Mouse (Mus musculus) cortical plate, adult 2 months (tissue): Measurements from ENCODE around the gene Oprd1. TPM values are rescaled to one million over a fixed set of nuclear protein-coding genes. Genes with fewer than 3 reads are reported as not detected.

Source experiments
- H3K27ac ChIP-seq: fragments of 200-500 bp; 2 replicates; pipeline ENCODE4 v1.5.1; 2012; ENCODE audit warnings: low read length, control low read depth, inconsistent platforms; ENCODE audit not compliant: insufficient read depth
- H3K4me1 ChIP-seq: fragments of 200-500 bp; 2 replicates; pipeline ENCODE4 v1.6.1; 2011; ENCODE audit warnings: low read length; ENCODE audit not compliant: control insufficient read depth, insufficient read depth
- H3K4me3 ChIP-seq: fragments of 200-500 bp; 2 replicates; pipeline ENCODE4 v1.5.1; 2011; ENCODE audit warnings: mild to moderate bottlenecking, low read length, control low read depth; ENCODE audit not compliant: insufficient read depth
- CTCF ChIP-seq: fragments of 200-500 bp; IDR thresholded peaks from 2 replicates; pipeline ENCODE4 v1.5.1; 2011; ENCODE audit warnings: mild to moderate bottlenecking, control low read depth, low read length; ENCODE audit not compliant: insufficient read depth; ENCODE audit errors: extremely low read depth
- POLR2A ChIP-seq: fragments of 200-500 bp; IDR thresholded peaks from 2 replicates; pipeline ENCODE4 v1.6.1; 2011; ENCODE audit warnings: mild to moderate bottlenecking, low read length, control low read depth; ENCODE audit not compliant: insufficient read depth; ENCODE audit errors: extremely low read depth
- polyA plus RNA-seq: library from polyadenylated mRNA; depleted of rRNA; stranded (reverse); fragments of >200 nt; gene quantifications from 2 replicates; pipeline ENCODE4 v1.2.3, GENCODE M21; 2012

Gene Oprd1
- polyA plus RNA-seq, 1 experiment, result 10.5 TPM

- Histone ChIP-seq H3K4me3 (no peak overlapping the region), H3K27ac (no peak overlapping the region), H3K4me1 (peaks cover 5% of the 10 kb centered on the region)
- TF ChIP-seq CTCF (0 out of 2 replicates have a peak, but pooled peaks have one; percentile 0), POLR2A (no peak)
Measured at GRCm38 (mm10) chr4:132121674-132122073, 22.6 kb downstream of the Oprd1 start.

- TF ChIP-seq CTCF, result no peak
- Histone ChIP-seq H3K27ac (peak overlapping the region; percentile 72), H3K4me1 (peaks cover 5% of the 10 kb centered on the region), H3K4me3 (no peak overlapping the region)
Measured at GRCm38 (mm10) chr4:132119566-132119965, 24.7 kb downstream of the Oprd1 start.

GRCm38 (mm10) chr4:132116315-132116714, 28.0 kb downstream of the Oprd1 start:
- no peak overlapping the region for H3K4me3 ChIP-seq
- H3K27ac ChIP-seq, result no peak overlapping the region
- peaks cover 5% of the 10 kb centered on the region for H3K4me1 ChIP-seq
- TF ChIP-seq CTCF, result no peak
- TF ChIP-seq POLR2A, result no peak

DNA sequence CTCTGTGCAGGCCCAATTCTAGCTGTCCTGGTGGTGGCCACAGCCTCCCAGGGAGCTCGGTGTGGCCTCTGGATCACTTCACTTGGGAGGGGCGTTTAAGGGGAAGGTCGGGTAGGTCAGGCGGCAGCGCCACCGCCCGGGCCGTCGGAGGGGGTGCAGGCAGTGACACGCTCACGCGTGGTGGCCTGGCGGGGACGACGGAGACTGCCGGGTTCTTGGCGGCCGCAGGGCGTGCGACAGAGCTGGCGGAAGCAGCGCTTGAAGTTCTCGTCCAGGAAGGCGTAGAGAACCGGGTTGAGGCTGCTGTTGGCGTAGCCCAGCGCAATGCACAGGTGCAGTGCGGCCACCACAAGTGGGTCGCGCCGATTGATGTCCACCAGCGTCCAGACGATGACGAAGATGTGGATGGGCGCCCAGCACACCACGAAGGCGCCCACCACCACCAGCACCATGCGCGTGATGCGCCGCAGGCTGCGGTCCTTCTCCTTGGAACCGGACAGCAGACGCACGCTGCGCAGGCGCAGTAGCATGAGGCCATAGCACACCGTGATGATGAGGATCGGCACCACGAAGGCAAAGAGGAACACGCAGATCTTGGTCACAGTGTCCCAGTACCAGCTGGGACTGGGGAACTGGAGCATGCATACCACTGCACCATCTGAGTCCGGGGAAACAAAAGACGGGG, 30.7 kb downstream of the Oprd1 start:
- no peaks in the 10 kb centered on the region for H3K4me1 ChIP-seq
- H3K4me3 ChIP-seq, result no peak overlapping the region
- no peak overlapping the region for H3K27ac ChIP-seq
- no peak for TF ChIP-seq CTCF
- no peak for TF ChIP-seq POLR2A

GRCm38 (mm10) chr4:132111227-132111626, 33.1 kb downstream of the Oprd1 start:
- TF ChIP-seq CTCF (no peak), POLR2A (no peak)
- Histone ChIP-seq H3K4me1 (no peaks in the 10 kb centered on the region), H3K4me3 (no peak overlapping the region), H3K27ac (no peak overlapping the region)

GRCm38 (mm10) chr4:132108221-132108620, 36.1 kb downstream of the Oprd1 start:
- TF ChIP-seq POLR2A (no peak), CTCF (no peak)
- no peak overlapping the region for H3K27ac ChIP-seq
- H3K4me3 ChIP-seq, result no peak overlapping the region
- H3K4me1 ChIP-seq, result no peaks in the 10 kb centered on the region

GRCm38 (mm10) chr4:132101152-132101551, 43.1 kb downstream of the Oprd1 start:
- no peak overlapping the region for H3K4me3 ChIP-seq
- H3K27ac ChIP-seq, result no peak overlapping the region
- no peaks in the 10 kb centered on the region for H3K4me1 ChIP-seq
- TF ChIP-seq POLR2A, result no peak
- TF ChIP-seq CTCF, result no peak

DNA sequence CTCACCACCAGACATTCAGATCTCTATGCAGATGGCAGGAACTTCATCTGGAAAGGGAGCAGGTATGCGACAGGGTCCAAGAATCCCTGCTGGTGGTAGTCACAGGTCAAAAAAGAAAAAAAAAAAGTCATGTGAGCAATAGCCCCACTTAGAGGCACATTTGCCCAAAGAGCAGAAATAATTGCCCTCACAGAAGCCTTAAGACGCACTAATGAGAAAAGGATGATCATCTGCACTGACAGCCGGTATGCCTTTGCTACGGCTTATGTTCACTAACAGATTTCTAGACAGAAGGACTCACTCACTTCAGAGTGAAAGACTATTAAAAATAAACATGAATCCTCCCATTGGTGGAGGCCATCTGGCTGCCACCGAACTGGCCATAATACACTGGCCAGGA, 44.7 kb downstream of the Oprd1 start:
- no peaks in the 10 kb centered on the region for H3K4me1 ChIP-seq
- no peak for TF ChIP-seq CTCF
- TF ChIP-seq POLR2A, result no peak
- no peak overlapping the region for H3K4me3 ChIP-seq
- no peak overlapping the region for H3K27ac ChIP-seq

DNA sequence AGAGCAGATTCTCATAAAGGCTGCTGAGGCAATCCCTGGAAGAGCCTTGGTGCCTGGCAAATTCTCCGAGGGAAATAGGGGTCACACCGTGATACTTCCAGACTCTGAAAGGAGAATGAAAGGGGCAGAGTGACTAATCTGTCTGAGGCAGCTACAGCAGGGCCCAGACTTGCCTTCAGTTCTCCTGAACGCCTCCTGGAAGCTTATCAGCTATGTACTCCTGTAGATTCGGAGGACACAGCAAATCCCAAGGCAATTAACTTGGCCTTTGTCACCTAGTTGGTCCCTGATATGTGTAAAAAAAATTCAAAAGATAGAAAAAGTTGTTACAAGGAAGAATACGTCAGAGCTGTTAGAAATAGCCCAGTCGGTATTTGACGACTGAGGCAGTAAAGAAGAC, 49.2 kb downstream of the Oprd1 start:
- TF ChIP-seq CTCF (no peak), POLR2A (no peak)
- no peak overlapping the region for H3K27ac ChIP-seq
- no peaks in the 10 kb centered on the region for H3K4me1 ChIP-seq
- no peak overlapping the region for H3K4me3 ChIP-seq

GRCm38 (mm10) chr4:132093928-132094327, 50.4 kb downstream of the Oprd1 start:
- Histone ChIP-seq H3K4me3 (no peak overlapping the region), H3K27ac (no peak overlapping the region), H3K4me1 (no peaks in the 10 kb centered on the region)
- TF ChIP-seq CTCF (no peak), POLR2A (no peak)
